Mouse (Mus musculus) lung, embryonic 15.5 days (tissue): ENCODE measurements around the gene Upk1a. TPM values are rescaled to one million over a fixed set of nuclear protein-coding genes. Genes with fewer than 3 reads are reported as not detected.

Source experiments
- ATAC-seq: fragments of 200-750 bp; cut with Nextera tagmentation; 2 replicates; pipeline ENCODE4 v1.8.0; 2017; ENCODE audit warnings: moderate number of reproducible peaks, borderline replicate concordance; ENCODE audit not compliant: low FRiP score, low TSS enrichment; ENCODE audit errors: extremely low read depth
- H3K27ac ChIP-seq: fragments of 300-500 bp; sonication (generic); 2 replicates; pipeline ENCODE4 v1.5.1; 2015; ENCODE audit warnings: moderate library complexity, mild to moderate bottlenecking, inconsistent platforms
- H3K27me3 ChIP-seq: fragments of 300-500 bp; sonication (generic); 2 replicates; pipeline ENCODE4 v1.6.1; 2015; ENCODE audit warnings: inconsistent platforms
- H3K36me3 ChIP-seq: fragments of 300-500 bp; sonication (generic); 2 replicates; pipeline ENCODE4 v1.6.1; 2015; ENCODE audit warnings: inconsistent platforms
- H3K4me1 ChIP-seq: fragments of 300-500 bp; sonication (generic); 2 replicates; pipeline ENCODE4 v1.6.1; 2015; ENCODE audit warnings: inconsistent platforms
- H3K4me2 ChIP-seq: fragments of 300-500 bp; sonication (generic); 2 replicates; pipeline ENCODE4 v1.6.1; 2015; ENCODE audit warnings: inconsistent platforms, mild to moderate bottlenecking, moderate library complexity
- H3K4me3 ChIP-seq: fragments of 300-500 bp; sonication (generic); 2 replicates; pipeline ENCODE4 v1.5.1; 2015; ENCODE audit warnings: mild to moderate bottlenecking, inconsistent platforms
- H3K9ac ChIP-seq: fragments of 300-500 bp; sonication (generic); 2 replicates; pipeline ENCODE4 v1.6.1; 2015; ENCODE audit warnings: inconsistent platforms
- H3K9me3 ChIP-seq: fragments of 300-500 bp; sonication (generic); 2 replicates; pipeline ENCODE4 v1.6.1; 2016; ENCODE audit warnings: inconsistent platforms
- WGBS: fragments of 180-500 bp; shearing (Covaris S2); methylation state at CpG from one replicate; pipeline ENCODE4 v1.1.7; 2015; 5-methylcytosine and 5-hydroxymethylcytosine counted together
- polyA plus RNA-seq: library from polyadenylated mRNA; unstranded; fragments of >200 nt; fragmentation: Nextera tagmentation; extraction: Ambion mirVana; gene quantifications from 2 replicates; pipeline ENCODE4 v1.2.1, GENCODE M21; 2015

Gene Upk1a
- polyA plus RNA-seq, 1 experiment from 2014 or later, result 1.4 TPM

DNA sequence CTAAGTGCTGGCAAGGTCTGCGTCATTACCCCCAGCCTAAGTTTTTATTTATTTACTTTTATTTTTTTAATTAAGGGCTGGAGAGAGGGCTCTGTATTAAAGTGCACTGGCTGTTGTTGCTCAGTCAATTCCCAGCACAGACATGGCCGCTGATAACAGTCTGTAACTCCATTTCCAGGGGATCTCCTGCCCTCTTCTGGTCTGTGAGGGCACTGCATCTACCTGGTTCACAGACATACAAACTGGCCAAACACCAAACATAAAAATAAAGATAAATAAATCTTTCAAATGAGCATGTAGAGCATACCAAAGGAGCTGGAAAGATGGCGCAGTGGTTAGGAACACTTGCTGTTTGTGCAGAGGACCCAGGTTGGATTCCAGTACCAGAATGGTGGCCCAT, 6.6 kb upstream of the Upk1a start:
- H3K4me2 ChIP-seq, result no peak overlapping the region
- H3K27ac ChIP-seq, result no peak overlapping the region
- no peaks in the 10 kb centered on the region for H3K9me3 ChIP-seq
- WGBS, result 86% methylated on average over 3 of the region's 3 CpGs
- no peak overlapping the region for H3K4me3 ChIP-seq
- ATAC-seq, result no peak
- no peaks in the 10 kb centered on the region for H3K4me1 ChIP-seq
- H3K9ac ChIP-seq, result no peak overlapping the region
- no peaks in the 10 kb centered on the region for H3K27me3 ChIP-seq
- H3K36me3 ChIP-seq, result peaks cover 72% of the 10 kb centered on the region

DNA sequence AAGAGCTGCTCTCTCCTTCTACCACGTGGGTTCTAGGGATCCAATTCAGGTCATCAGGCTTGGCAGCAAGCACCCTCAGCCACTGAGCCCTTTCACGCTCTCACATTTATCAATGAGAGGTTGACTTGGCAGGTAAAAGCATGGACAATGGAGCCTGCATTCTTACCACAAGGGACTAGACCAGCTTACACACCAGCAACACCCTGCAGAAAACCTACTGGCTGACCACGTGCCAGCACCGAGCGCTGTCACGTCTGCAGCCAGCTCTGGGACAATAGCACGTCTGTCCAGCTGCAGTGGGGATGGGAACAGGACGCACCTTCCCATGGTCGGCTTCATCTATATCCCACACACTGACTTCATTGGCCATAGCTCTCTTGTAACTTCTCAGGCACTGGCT, 6.0 kb upstream of the Upk1a start:
- Histone ChIP-seq H3K9ac (no peak overlapping the region), H3K4me1 (no peaks in the 10 kb centered on the region), H3K27ac (no peak overlapping the region), H3K9me3 (no peaks in the 10 kb centered on the region), H3K4me3 (no peak overlapping the region), H3K27me3 (no peaks in the 10 kb centered on the region), H3K36me3 (peaks cover 67% of the 10 kb centered on the region), H3K4me2 (no peak overlapping the region)
- ATAC-seq, result no peak
- 92% methylated on average over 9 of the region's 9 CpGs for WGBS

DNA sequence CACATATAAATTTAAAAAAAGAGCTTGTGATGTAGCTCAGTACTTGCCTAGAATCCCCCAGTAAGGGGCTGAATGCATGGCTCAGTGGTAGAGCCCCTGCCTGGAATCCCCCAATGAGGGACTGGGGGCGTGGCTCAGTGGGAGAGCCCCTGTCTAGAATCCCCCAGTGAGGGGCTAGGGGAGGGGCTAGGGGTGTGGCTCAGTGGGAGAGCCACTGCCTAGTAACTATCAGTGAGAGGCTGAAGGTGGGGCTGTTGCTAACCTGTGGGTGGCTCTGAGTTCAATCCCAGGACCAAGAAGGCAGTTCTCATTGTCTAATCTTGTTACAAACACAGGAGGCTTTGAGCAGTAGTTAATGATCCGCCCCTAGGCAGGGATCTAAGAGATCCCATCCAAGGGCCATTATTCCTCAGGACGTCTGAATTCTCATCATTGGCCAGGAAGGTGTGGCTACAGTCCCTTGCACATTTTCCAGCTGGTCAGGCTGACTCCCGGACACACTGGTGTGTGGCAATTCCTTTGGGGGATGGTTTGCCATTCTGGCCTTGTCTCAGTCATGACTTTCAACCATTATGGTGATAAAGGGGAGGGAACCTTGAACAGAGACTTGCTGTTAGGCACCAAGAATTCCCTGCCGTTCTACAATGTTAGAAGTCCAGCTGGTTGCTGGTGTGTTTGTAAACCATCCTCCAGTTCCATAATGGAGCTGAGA, 2.6 kb upstream of the Upk1a start:
- Histone ChIP-seq H3K4me3 (no peak overlapping the region), H3K36me3 (peaks cover 40% of the 10 kb centered on the region), H3K4me2 (no peak overlapping the region), H3K27ac (no peak overlapping the region), H3K9ac (no peak overlapping the region), H3K9me3 (no peaks in the 10 kb centered on the region), H3K27me3 (no peaks in the 10 kb centered on the region), H3K4me1 (no peaks in the 10 kb centered on the region)
- 52% methylated on average over 5 of the region's 5 CpGs for WGBS
- no peak for ATAC-seq

DNA sequence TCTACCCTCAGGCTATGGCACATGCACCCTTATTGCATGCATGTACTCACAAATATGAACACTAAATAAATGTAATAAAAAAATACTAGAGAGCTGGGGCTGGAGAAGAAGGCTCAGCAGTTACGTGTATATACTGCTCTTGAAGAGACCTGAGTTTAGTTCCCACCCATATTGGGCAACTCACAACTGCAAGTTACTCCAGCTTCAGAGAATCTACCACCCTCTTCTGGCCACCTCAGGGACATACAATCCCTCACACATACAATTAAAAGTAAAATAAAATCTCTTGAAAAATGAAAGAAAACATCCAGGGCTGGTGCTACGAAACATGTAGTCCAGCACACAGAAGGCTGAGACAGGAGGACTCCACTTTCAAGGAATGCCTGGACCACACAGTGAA, 1.8 kb upstream of the Upk1a start:
- Histone ChIP-seq H3K4me1 (no peaks in the 10 kb centered on the region), H3K9ac (no peak overlapping the region), H3K27me3 (no peaks in the 10 kb centered on the region), H3K36me3 (peaks cover 36% of the 10 kb centered on the region), H3K4me2 (no peak overlapping the region), H3K27ac (no peak overlapping the region), H3K9me3 (no peaks in the 10 kb centered on the region), H3K4me3 (no peak overlapping the region)
- 73% methylated on average over 2 of the region's 2 CpGs for WGBS
- no peak for ATAC-seq

DNA sequence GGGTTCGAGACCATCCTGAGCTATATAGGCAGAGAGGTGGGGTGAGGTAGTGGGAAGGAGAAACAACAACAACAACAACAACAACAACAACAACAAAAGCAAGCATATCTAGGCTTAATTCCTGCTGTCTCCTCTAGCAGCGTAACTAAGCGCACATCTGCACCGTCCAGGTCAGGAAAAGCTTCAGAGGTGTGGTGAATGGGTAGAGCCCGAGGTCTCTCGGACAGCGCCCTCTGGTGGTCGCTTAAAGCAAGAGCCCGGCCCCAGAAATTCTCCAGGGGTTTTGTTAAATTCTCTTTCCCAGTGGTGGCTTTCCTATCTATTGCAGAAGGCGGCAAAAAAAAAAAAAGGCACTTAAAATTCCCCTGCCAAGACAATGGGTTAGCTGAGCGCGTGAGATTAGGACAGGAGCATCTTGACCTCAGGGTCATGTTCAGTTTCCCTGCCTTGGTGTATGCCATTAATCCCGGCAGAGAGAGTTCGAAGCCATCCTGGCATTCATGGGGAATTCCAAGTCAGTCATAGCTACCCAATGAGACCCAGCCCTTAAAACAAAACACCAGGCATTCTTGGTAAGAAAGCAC, 974 bp upstream of the Upk1a start:
- 22% methylated on average over 14 of the region's 14 CpGs for WGBS
- Histone ChIP-seq H3K36me3 (peaks cover 28% of the 10 kb centered on the region), H3K9me3 (no peaks in the 10 kb centered on the region), H3K4me2 (no peak overlapping the region), H3K4me3 (no peak overlapping the region), H3K4me1 (peaks cover under 1% of the 10 kb centered on the region), H3K27ac (no peak overlapping the region), H3K9ac (no peak overlapping the region), H3K27me3 (no peaks in the 10 kb centered on the region)
- ATAC-seq, result 0 out of 2 replicates have a peak, but pooled peaks have one; percentile 35

DNA sequence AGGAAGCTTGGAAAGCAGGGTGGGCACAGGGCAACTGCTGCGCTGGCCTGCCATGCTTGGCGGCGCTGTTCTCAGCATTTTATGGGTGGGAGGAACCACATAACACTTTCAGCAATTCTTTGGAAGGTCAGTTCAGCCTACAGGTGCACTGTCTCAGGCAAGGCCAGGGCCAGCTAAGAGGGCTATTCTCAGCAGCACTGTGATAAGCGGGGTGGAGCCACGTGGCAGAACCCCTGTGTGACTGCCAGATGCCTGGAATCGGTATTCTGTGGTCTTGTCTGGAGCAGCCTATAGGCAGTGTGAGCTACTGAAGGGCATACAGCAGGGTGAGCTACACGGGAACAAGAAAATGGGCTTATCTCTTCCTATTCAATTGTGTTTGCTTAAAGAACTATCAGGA, 2.6 kb downstream of the Upk1a start:
- Histone ChIP-seq H3K4me1 (peaks cover 8% of the 10 kb centered on the region), H3K9me3 (no peaks in the 10 kb centered on the region), H3K36me3 (no peaks in the 10 kb centered on the region), H3K4me3 (no peak overlapping the region), H3K27ac (no peak overlapping the region), H3K9ac (no peak overlapping the region), H3K4me2 (no peak overlapping the region), H3K27me3 (no peaks in the 10 kb centered on the region)
- WGBS, result 41% methylated on average over 7 of the region's 7 CpGs
- ATAC-seq, result no peak

DNA sequence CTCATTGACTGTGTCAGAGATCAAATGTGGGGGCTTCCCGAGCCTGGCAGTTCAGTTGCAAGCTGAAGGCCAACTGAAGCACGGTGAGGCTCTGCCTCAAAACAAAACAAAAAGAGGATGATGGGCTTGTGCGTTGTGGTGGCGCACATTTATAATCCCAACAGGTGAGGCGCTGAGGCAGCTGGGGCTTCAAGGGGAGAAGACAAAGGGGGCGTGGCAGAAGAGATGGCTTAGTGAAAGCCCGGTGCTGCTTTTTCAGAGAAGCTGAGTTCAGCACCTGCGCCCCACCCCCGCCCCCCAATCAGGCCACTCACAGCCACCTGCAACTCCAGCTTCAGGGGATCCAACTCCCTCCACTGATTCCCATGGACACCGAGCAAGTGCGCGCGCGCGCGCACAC, 4.2 kb downstream of the Upk1a start:
- H3K9me3 ChIP-seq, result no peaks in the 10 kb centered on the region
- H3K9ac ChIP-seq, result no peak overlapping the region
- H3K36me3 ChIP-seq, result no peaks in the 10 kb centered on the region
- H3K27ac ChIP-seq, result no peak overlapping the region
- ATAC-seq, result no peak
- WGBS, result 46% methylated on average over 16 of the region's 16 CpGs
- no peaks in the 10 kb centered on the region for H3K27me3 ChIP-seq
- H3K4me3 ChIP-seq, result no peak overlapping the region
- peaks cover 9% of the 10 kb centered on the region for H3K4me1 ChIP-seq
- H3K4me2 ChIP-seq, result no peak overlapping the region

DNA sequence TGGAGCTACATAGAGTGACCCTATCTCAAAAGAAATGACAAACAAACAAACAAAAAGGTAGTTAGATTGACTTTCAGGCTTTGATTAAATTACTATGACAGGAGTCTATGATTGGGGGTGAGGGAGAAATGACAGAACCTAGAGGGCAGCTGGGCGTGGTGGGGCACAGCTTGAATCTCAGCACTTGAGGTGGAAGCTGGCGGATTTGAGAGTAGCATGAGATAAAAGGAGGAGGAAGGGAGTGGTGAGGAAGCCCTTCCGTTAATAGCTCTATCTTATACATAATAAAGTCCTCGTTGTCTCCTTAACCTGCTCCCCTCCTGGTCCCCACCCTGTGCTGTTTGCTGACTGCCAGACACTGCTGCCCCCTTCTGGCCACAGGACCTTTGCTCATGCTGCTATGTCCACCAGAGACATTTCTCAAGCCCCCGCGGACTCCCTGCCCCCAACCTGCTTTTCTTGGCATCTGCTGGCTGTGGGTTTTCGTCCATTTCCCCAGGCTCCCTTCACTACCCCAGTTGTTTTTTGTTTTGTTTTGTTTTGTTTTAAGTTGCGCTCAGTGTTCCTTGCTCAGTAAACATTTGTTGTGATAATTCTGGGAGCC, 4.8 kb downstream of the Upk1a start:
- Histone ChIP-seq H3K36me3 (no peaks in the 10 kb centered on the region), H3K9ac (no peak overlapping the region), H3K4me2 (no peak overlapping the region), H3K27ac (no peak overlapping the region), H3K4me1 (peaks cover 15% of the 10 kb centered on the region), H3K4me3 (no peak overlapping the region), H3K9me3 (no peaks in the 10 kb centered on the region), H3K27me3 (no peaks in the 10 kb centered on the region)
- 19% methylated on average over 8 of the region's 8 CpGs for WGBS
- peak; percentile 55; the same call in 1 of the 2 replicates for ATAC-seq

DNA sequence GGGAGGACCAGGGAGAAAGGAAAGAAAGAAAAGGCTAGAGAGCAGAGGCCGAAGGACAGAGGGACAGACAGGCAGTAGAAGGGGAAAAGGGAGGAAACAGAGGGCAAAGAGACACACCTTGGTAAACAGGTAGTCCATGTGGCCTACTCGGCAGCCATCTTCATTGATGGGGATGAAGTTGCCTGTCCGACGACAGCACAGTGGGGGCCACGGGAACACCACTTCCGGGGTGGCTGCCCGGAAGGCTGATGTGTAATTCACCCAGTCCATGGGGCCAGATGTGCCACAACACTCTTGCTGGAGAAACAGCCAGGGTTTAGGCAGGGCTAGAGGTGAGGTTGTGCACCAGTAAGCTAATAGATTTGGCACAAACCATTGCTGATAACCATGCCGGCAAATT, 7.7 kb downstream of the Upk1a start:
- H3K4me1 ChIP-seq, result peaks cover 15% of the 10 kb centered on the region
- H3K27ac ChIP-seq, result no peak overlapping the region
- H3K9ac ChIP-seq, result no peak overlapping the region
- 82% methylated on average over 8 of the region's 8 CpGs for WGBS
- no peaks in the 10 kb centered on the region for H3K9me3 ChIP-seq
- no peak for ATAC-seq
- H3K27me3 ChIP-seq, result no peaks in the 10 kb centered on the region
- H3K4me3 ChIP-seq, result no peak overlapping the region
- no peak overlapping the region for H3K4me2 ChIP-seq
- no peaks in the 10 kb centered on the region for H3K36me3 ChIP-seq

DNA sequence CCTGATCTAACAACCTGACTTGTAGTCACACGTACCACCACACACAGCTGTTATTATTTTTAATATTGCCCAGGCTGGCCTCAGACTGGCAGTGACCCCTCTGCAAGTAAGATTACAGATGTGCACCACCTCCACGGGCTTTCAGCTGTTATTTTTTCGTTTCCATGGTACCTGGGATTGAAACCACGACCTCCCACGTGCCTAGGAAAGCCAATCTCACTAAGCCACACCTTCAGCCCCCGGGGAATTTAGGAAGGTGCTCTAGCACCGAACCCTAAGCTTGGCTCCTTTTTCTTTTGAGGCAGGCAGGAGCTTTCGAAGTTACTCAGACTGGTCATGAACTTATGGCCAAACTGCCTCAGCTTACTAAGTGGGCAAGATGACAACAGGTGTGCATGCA, 8.2 kb downstream of the Upk1a start:
- H3K9ac ChIP-seq, result no peak overlapping the region
- no peak overlapping the region for H3K4me3 ChIP-seq
- ATAC-seq, result no peak
- no peaks in the 10 kb centered on the region for H3K9me3 ChIP-seq
- peak overlapping the region; percentile 95; the same call in 1 of the 2 replicates for H3K27ac ChIP-seq
- no peaks in the 10 kb centered on the region for H3K27me3 ChIP-seq
- no peaks in the 10 kb centered on the region for H3K36me3 ChIP-seq
- H3K4me2 ChIP-seq, result no peak overlapping the region
- 46% methylated on average over 8 of the region's 8 CpGs for WGBS
- peaks cover 15% of the 10 kb centered on the region for H3K4me1 ChIP-seq

DNA sequence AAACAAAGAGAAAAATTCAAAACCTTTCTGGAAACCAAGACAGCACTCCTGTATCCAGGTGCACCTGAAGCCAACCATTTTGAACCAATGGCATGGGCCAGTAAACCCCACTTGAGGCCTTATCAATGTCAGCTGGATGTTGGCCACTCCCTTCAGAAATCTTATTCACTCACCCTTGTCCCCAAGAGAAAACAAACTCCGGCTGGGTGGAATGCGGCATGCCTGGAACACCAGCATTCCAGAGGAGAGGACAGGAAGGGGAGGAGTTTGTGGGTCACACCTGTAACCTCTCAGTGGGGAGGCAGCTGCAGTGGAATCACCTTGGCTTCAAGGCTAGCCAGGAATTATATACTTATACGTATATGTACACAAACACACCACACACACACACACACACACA, 10.1 kb downstream of the Upk1a start:
- no peaks in the 10 kb centered on the region for H3K36me3 ChIP-seq
- no peak overlapping the region for H3K4me3 ChIP-seq
- no peak overlapping the region for H3K9ac ChIP-seq
- H3K27me3 ChIP-seq, result no peaks in the 10 kb centered on the region
- no peaks in the 10 kb centered on the region for H3K9me3 ChIP-seq
- H3K4me2 ChIP-seq, result no peak overlapping the region
- WGBS, result 15% methylated on average over 3 of the region's 3 CpGs
- peaks cover 13% of the 10 kb centered on the region; the same call in 1 of the 2 replicates for H3K4me1 ChIP-seq
- peak overlapping the region; percentile 95 for H3K27ac ChIP-seq
- peak; percentile 49 for ATAC-seq

DNA sequence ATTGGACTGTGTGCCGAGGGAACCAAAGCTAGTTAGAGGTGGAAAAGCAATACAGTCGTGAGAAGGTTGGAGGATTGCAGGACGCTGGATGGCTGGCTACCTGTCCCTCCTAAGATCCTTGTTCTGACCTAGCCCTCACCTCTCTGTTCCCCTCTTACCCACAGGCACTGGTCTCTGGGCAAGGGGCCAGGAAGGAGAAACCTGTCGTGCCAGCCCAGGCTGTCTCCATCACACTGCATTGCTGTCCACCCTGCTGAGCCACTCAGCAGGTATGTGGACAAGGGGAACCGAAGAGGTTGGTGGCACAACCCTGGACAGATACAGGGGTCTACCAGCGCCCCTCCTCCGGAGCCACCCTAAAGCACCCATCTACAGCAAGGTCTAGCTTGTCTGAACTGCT, 12.0 kb downstream of the Upk1a start:
- Histone ChIP-seq H3K9ac (no peak overlapping the region), H3K4me3 (no peak overlapping the region), H3K27ac (peak overlapping the region; percentile 95), H3K9me3 (no peaks in the 10 kb centered on the region), H3K4me2 (peak overlapping the region; percentile 23), H3K36me3 (no peaks in the 10 kb centered on the region), H3K4me1 (peaks cover 13% of the 10 kb centered on the region; the same call in 1 of the 2 replicates), H3K27me3 (no peaks in the 10 kb centered on the region)
- peak; percentile 62 for ATAC-seq
- WGBS, result 48% methylated on average over 7 of the region's 7 CpGs
